Mouse (Mus musculus) cerebellum, postnatal 25 days (tissue): ENCODE results near the gene Ncf4.
A peak's percentile ranks its signal among the peaks of the same experiment; 100 is the strongest.
"Not testable (repeated sequence)": the region's sequence is repeated elsewhere in the genome, so short reads cannot be mapped to it uniquely, and the experiment has no call there.

Source experiments
- DNase-seq, 2 experiments: peaks; one replicate each; pipeline ENCODE4 v3.0.0; 2021; ENCODE audit warnings: mixed read lengths in 2 of 2

Ncf4 gene

GRCm38 (mm10) chr15:78254751-78255150 is 10.2 kb downstream of the Ncf4 start:
- peak; percentile 59 to 78 for DNase-seq

- not testable (repeated sequence) for DNase-seq
Observed at GRCm38 (mm10) chr15:78256602-78257259, 12.1 kb downstream of the Ncf4 start.

GRCm38 (mm10) chr15:78257326-78258050 is 12.9 kb downstream of the Ncf4 start:
- peak; percentile 69 to 79 for DNase-seq

- no peak for DNase-seq
Observed at GRCm38 (mm10) chr15:78258246-78258865, 13.8 kb downstream of the Ncf4 start.

GRCm38 (mm10) chr15:78260668-78261333 is 16.2 kb downstream of the Ncf4 start:
- DNase-seq = no peak

- DNase-seq = no peak
Observed at GRCm38 (mm10) chr15:78263286-78263685, 18.7 kb downstream of the Ncf4 start.

- no peak for DNase-seq
Observed at GRCm38 (mm10) chr15:78267441-78267840, 22.8 kb downstream of the Ncf4 start.

GRCm38 (mm10) chr15:78267865-78268264 is 23.3 kb downstream of the Ncf4 start:
- no peak for DNase-seq

GRCm38 (mm10) chr15:78271208-78271607 is 26.6 kb downstream of the Ncf4 start:
- DNase-seq = no peak

GRCm38 (mm10) chr15:78278308-78278707 is 33.7 kb downstream of the Ncf4 start:
- no peak for DNase-seq

GRCm38 (mm10) chr15:78287941-78288340 is 43.3 kb downstream of the Ncf4 start:
- DNase-seq = no peak

GRCm38 (mm10) chr15:78289775-78290174 is 45.2 kb downstream of the Ncf4 start:
- not testable (repeated sequence) for DNase-seq

- not testable (repeated sequence) for DNase-seq
Observed at GRCm38 (mm10) chr15:78293228-78293627, 48.6 kb downstream of the Ncf4 start.

- no peak for DNase-seq
Observed at GRCm38 (mm10) chr15:78293716-78294115, 49.1 kb downstream of the Ncf4 start.

GRCm38 (mm10) chr15:78298558-78298957 is 54.0 kb downstream of the Ncf4 start:
- no peak for DNase-seq

- DNase-seq = no peak
Observed at GRCm38 (mm10) chr15:78299641-78300040, 55.0 kb downstream of the Ncf4 start.

GRCm38 (mm10) chr15:78300773-78301172 is 56.2 kb downstream of the Ncf4 start:
- no peak for DNase-seq

GRCm38 (mm10) chr15:78302718-78303117 is 58.1 kb downstream of the Ncf4 start:
- no peak for DNase-seq

GRCm38 (mm10) chr15:78303665-78304233 is 59.1 kb downstream of the Ncf4 start:
- DNase-seq = no peak

- DNase-seq = no peak
Observed at GRCm38 (mm10) chr15:78305341-78305933, 60.8 kb downstream of the Ncf4 start, which contains the start of gene Csf2rb2. TSS of gene Csf2rb2 (minus strand) at chr15:78305721.

- DNase-seq = no peak
Observed at GRCm38 (mm10) chr15:78309865-78310264, 65.3 kb downstream of the Ncf4 start.

- no peak for DNase-seq
Observed at GRCm38 (mm10) chr15:78310971-78311370, 66.4 kb downstream of the Ncf4 start.
